Mouse (Mus musculus) layer of hippocampus, postnatal 10 days (tissue): ENCODE results near the gene Spast. TPM values are rescaled to one million over a fixed set of nuclear protein-coding genes. Genes with fewer than 3 reads are reported as not detected.
"Not testable (repeated sequence)": the region's sequence is repeated elsewhere in the genome, so short reads cannot be mapped to it uniquely, and the experiment has no call there.

Experiments
- DNase-seq, 2 experiments: peaks; one replicate each; pipeline ENCODE4 v3.0.0; 2021; ENCODE audit warnings: low spot score in 2 of 2
- long read RNA-seq: library from polyadenylated mRNA; stranded (forward); transcript quantifications from one replicate; pipeline ENCODE4 v2.0.0, GENCODE M21; 2023
- total RNA-seq, 2 experiments: library from RNA; stranded (reverse); gene quantifications; 2 replicates each; pipeline ENCODE4 v1.2.3; 2021

Gene Spast
- total RNA-seq = 10 to 100 TPM; 78.8 to 81.0 TPM
- long read RNA-seq, full-length matches to known transcripts = 24 of 38 reads
- long read RNA-seq, partial matches to known transcripts = 5 of 38 reads
- long read RNA-seq, other reads (novel, unspliced or antisense) = 9 of 38 reads

- peak; percentile 62 to 76 for DNase-seq
Observed at GRCm38 (mm10) chr17:74338937-74339804, at the start of gene Spast. TSS of gene Spast (plus strand) at chr17:74338987.

- DNase-seq = no peak
Observed at GRCm38 (mm10) chr17:74290198-74290597, 48.6 kb upstream of the Spast start.

- DNase-seq = no peak
Observed at GRCm38 (mm10) chr17:74290869-74291268, 47.9 kb upstream of the Spast start.

- no peak for DNase-seq
Observed at GRCm38 (mm10) chr17:74291640-74292361, 47.0 kb upstream of the Spast start.

GRCm38 (mm10) chr17:74293687-74294425 lies 44.9 kb upstream of the Spast start:
- no peak for DNase-seq

GRCm38 (mm10) chr17:74294426-74295025 lies 44.3 kb upstream of the Spast start:
- peak; percentile 67 to 79 for DNase-seq

GRCm38 (mm10) chr17:74295026-74295970 lies 43.5 kb upstream of the Spast start, which contains the start of gene Memo1:
TSS of gene Memo1 (minus strand) at chr17:74295521.
- peak; percentile 84 to 89 for DNase-seq

GRCm38 (mm10) chr17:74296076-74296823 lies 42.5 kb upstream of the Spast start:
- no peak for DNase-seq

GRCm38 (mm10) chr17:74296991-74297390 lies 41.8 kb upstream of the Spast start:
- DNase-seq = not testable (repeated sequence)

- no peak for DNase-seq
Observed at GRCm38 (mm10) chr17:74300089-74300488, 38.7 kb upstream of the Spast start.

- no peak for DNase-seq
Observed at GRCm38 (mm10) chr17:74304060-74304459, 34.7 kb upstream of the Spast start.

- DNase-seq = no peak
Observed at GRCm38 (mm10) chr17:74305616-74306015, 33.2 kb upstream of the Spast start.

- DNase-seq = no peak
Observed at GRCm38 (mm10) chr17:74306021-74306420, 32.8 kb upstream of the Spast start.

GRCm38 (mm10) chr17:74315445-74316308 lies 23.1 kb upstream of the Spast start:
- no peak for DNase-seq

- peak; percentile 85 to 90 for DNase-seq
Observed at GRCm38 (mm10) chr17:74316309-74316863, 22.4 kb upstream of the Spast start.

GRCm38 (mm10) chr17:74318721-74319120 lies 20.1 kb upstream of the Spast start:
- DNase-seq = no peak

GRCm38 (mm10) chr17:74322400-74323054 lies 16.3 kb upstream of the Spast start:
- no peak for DNase-seq
